Mouse (Mus musculus) spleen, adult 2 months (tissue): ENCODE measurements around the gene Haus3.

ENCODE experiments used
- CTCF ChIP-seq: fragments of 200-500 bp; IDR thresholded peaks from 2 replicates; pipeline ENCODE4 v1.5.1; 2011; ENCODE audit warnings: mild to moderate bottlenecking, inconsistent platforms; ENCODE audit not compliant: insufficient read depth, insufficient read length, insufficient replicate concordance; ENCODE audit errors: extremely low read depth
- POLR2A ChIP-seq: fragments of 200-500 bp; IDR thresholded peaks from 2 replicates; pipeline ENCODE4 v1.6.1; 2011; ENCODE audit warnings: low read depth, low read length, inconsistent platforms

DNA sequence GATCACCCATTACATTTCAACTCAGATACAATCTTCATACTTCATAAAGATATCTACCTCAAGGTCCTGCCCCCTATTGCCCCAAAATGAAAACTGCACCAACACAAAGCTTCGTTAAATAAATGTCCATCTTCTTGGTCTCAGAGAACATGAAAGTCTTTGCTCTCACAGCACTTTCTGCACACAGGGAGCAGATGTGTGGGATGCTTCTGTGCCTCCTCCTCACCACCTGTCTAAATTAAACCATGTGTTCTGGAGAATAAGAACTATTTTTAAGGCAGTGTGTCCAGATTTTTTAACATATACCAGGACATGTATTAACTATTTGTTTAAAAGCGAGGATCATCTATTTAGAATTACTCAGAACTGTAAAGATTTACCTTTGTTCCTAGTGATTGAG is 36.6 kb downstream of the Haus3 start:
- TF ChIP-seq POLR2A (no peak), CTCF (no peak)
